Mouse (Mus musculus): ENCODE results near the gene Npc2. TPM values are rescaled to one million over a fixed set of nuclear protein-coding genes. Genes with fewer than 3 reads are reported as not detected.
A peak's percentile ranks its signal among the peaks of the same experiment; 100 is the strongest.

Gene Npc2
- polyA plus RNA-seq, 1 experiment from 2014 or later = 29.7 TPM

DNA sequence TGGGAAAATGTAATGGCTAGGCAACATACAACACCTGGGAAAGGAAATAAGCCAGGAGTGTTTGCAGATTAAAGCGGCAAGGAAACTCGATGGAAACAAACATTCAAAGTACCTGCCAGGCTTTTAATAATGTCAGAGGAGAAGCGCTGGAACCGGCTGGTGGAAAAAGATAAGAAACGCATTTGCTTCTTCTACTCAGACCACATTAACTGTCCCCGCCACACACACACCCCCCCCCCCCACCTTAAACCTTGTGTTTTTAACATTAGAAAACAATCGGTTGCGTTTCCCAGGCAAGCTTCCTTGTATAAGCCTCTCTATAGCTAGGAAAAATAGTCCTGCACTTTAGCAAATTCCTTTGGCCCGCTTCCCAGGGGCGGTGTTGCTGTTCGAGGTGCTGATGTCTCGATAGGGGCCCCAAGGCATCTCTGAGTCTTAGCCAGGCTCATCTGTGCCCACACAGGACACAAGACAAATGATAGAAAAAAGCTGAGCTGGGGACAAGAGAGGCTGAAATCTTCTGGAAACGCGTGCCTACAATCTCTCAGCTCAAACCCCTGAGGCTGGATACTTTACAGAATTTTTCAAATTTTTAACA is 63.0 kb downstream of the Npc2 start:
- ATAC-seq (peak; percentile 85), DNase-seq (peak; percentile 45)
- Histone ChIP-seq H3K4me1 (ENCODE audit: insufficient read depth) (peaks cover 2% of the 10 kb centered on the region), H3K36me3 (replicated peaks; ENCODE audit: insufficient read depth, low read length) (no peaks in the 10 kb centered on the region), H3K27ac (ENCODE audit: low read depth) (no peak overlapping the region), H3K4me3 (ENCODE audit: low read depth, low read length) (no peak overlapping the region), H3K4me2 (ENCODE audit: low read depth, low read length) (peak overlapping the region; percentile 36), H3K27me3 (ENCODE audit: insufficient read depth, low read length) (no peaks in the 10 kb centered on the region), H3K9ac (replicated peaks) (no peak overlapping the region), H3K9me3 (ENCODE audit: low read length) (no peaks in the 10 kb centered on the region)
- peak; percentile 69 for TF ChIP-seq EP300 (IDR thresholded peaks at IDR 0.05; ENCODE audit: low read depth)
- TF ChIP-seq CTCF (IDR thresholded peaks at IDR 0.05; ENCODE audit: low read depth) = no peak
- 11% methylated on average over 13 of the region's 14 CpGs for WGBS (ENCODE audit: insufficient replicate concordance)

DNA sequence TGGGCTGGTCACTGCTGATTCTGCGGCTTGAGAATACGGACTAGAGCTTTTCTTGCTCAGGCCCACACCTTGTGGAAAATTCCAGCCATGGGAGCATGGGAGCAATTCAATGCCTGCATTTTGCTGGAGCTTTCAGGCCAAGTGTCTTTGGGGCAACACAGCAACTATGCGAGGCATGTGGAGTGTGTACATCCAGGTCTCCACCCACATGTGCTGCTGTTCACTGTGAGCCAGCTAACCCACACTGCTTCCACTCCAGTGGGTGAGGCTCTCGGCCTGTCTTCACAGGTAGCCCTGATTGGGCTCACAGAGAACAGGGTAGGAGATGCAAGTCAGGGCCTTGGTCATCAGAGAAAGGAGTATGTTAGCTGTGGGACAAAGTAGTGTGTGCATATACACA is 65.1 kb downstream of the Npc2 start:
- ATAC-seq = no peak
- 75% methylated on average over 4 of the region's 4 CpGs for WGBS (ENCODE audit: insufficient replicate concordance)
- H3K4me2 ChIP-seq (ENCODE audit: low read depth, low read length) = no peak overlapping the region
- H3K36me3 ChIP-seq (replicated peaks; ENCODE audit: insufficient read depth, low read length) = no peaks in the 10 kb centered on the region
- no peaks in the 10 kb centered on the region for H3K27me3 ChIP-seq (ENCODE audit: insufficient read depth, low read length)
- no peaks in the 10 kb centered on the region for H3K9me3 ChIP-seq (ENCODE audit: low read length)
- DNase-seq = no peak
- no peak overlapping the region for H3K4me3 ChIP-seq (ENCODE audit: low read depth, low read length)
- H3K9ac ChIP-seq (replicated peaks) = no peak overlapping the region
- no peak for TF ChIP-seq EP300 (IDR thresholded peaks at IDR 0.05; ENCODE audit: low read depth)
- TF ChIP-seq CTCF (IDR thresholded peaks at IDR 0.05; ENCODE audit: low read depth) = no peak
- no peak overlapping the region for H3K27ac ChIP-seq (ENCODE audit: low read depth)
- peaks cover 2% of the 10 kb centered on the region for H3K4me1 ChIP-seq (ENCODE audit: insufficient read depth)

DNA sequence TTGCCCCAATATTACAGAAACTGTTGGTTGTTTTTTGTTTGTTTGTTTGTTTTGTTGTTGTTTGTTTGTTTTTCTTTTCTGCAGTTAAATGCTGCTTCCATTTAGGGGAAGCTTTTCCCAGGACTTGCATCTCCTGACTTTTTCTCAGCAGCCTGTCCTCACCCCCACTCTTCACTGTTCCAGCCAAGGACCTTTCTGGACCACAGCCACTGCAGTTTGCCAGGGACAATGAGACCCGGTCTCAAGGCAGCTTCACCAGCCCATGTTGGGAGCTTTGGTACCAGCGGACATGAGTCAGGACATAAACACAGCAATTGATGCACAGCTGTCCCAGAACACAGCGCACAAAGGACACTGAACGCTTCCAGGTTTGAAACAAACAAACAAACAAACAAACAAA is 66.1 kb downstream of the Npc2 start:
- Histone ChIP-seq H3K4me1 (ENCODE audit: insufficient read depth) (peaks cover 2% of the 10 kb centered on the region), H3K27me3 (ENCODE audit: insufficient read depth, low read length) (no peaks in the 10 kb centered on the region), H3K4me2 (ENCODE audit: low read depth, low read length) (no peak overlapping the region), H3K9ac (replicated peaks) (no peak overlapping the region), H3K4me3 (ENCODE audit: low read depth, low read length) (no peak overlapping the region), H3K9me3 (ENCODE audit: low read length) (no peaks in the 10 kb centered on the region), H3K27ac (ENCODE audit: low read depth) (no peak overlapping the region), H3K36me3 (replicated peaks; ENCODE audit: insufficient read depth, low read length) (no peaks in the 10 kb centered on the region)
- TF ChIP-seq EP300 (IDR thresholded peaks at IDR 0.05; ENCODE audit: low read depth) (no peak), CTCF (IDR thresholded peaks at IDR 0.05; ENCODE audit: low read depth) (no peak)
- 66% methylated on average over 4 of the region's 4 CpGs for WGBS (ENCODE audit: insufficient replicate concordance)
- no peak for DNase-seq
- ATAC-seq = no peak

Other genes starting within 250 kb of the Npc2 start
- not detected in 2 replicates for gene Vsx2, start 203.4 kb downstream of the Npc2 start, polyA plus RNA-seq (2015; fragmentation: Nextera tagmentation; extraction: Ambion mirVana)
- 2.1 and 2.7 TPM in 2 replicates for gene Abcd4, start 155.7 kb downstream of the Npc2 start, polyA plus RNA-seq (2015; fragmentation: Nextera tagmentation; extraction: Ambion mirVana)
- gene Vrtn, start 132.1 kb downstream of the Npc2 start, polyA plus RNA-seq (2015; fragmentation: Nextera tagmentation; extraction: Ambion mirVana) = not detected in 2 replicates
- 0.04 TPM in 1 of 2 replicates, not detected in the other for gene Syndig1l, start 74.3 kb downstream of the Npc2 start, polyA plus RNA-seq (2015; fragmentation: Nextera tagmentation; extraction: Ambion mirVana)
- gene Isca2, start 99 bp upstream of the Npc2 start, polyA plus RNA-seq (2015; fragmentation: Nextera tagmentation; extraction: Ambion mirVana) = 97.5 and 99.9 TPM in 2 replicates
- 0.31 and 0.59 TPM in 2 replicates for gene Ltbp2, start 103.4 kb upstream of the Npc2 start, polyA plus RNA-seq (2015; fragmentation: Nextera tagmentation; extraction: Ambion mirVana)
- gene Fcf1, start 197.7 kb upstream of the Npc2 start, polyA plus RNA-seq (2015; fragmentation: Nextera tagmentation; extraction: Ambion mirVana) = 66.0 and 74.5 TPM in 2 replicates
- 5.2 and 6.9 TPM in 2 replicates for gene Arel1, start 197.7 kb upstream of the Npc2 start, polyA plus RNA-seq (2015; fragmentation: Nextera tagmentation; extraction: Ambion mirVana)
- gene Ylpm1, start 223.2 kb upstream of the Npc2 start, polyA plus RNA-seq (2015; fragmentation: Nextera tagmentation; extraction: Ambion mirVana) = 5.4 and 6.2 TPM in 2 replicates